Mouse (Mus musculus): ENCODE measurements around the gene Slco1c1.

Slco1c1 gene

GRCm38 (mm10) chr6:141523747-141524640 lies at the start of gene Slco1c1:
Slco1c1 (plus strand) TSS chr6:141524368.
- DNase-seq (ENCODE audit: low read depth) = no peak

DNA sequence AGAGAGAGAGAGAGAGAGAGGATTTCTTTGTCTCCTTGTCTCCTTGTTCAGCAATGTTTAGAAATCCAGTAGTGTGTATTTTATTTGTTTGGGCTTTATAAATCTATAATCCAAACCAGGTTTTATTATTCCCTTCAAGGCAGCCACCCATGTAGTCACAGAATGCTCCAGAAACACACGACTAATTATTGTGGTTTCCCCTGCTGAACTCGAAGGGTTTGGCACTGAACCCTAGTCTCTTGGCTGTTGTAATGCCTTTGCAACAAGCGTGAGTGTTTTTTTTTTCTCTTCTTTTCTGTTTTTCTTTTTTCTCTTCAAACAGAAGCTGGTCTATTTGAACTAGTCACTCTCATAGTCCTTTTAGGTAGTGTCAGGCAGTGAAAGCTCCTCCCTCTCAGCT lies 49.5 kb upstream of the Slco1c1 start:
- no peak for DNase-seq (ENCODE audit: low read depth)

DNA sequence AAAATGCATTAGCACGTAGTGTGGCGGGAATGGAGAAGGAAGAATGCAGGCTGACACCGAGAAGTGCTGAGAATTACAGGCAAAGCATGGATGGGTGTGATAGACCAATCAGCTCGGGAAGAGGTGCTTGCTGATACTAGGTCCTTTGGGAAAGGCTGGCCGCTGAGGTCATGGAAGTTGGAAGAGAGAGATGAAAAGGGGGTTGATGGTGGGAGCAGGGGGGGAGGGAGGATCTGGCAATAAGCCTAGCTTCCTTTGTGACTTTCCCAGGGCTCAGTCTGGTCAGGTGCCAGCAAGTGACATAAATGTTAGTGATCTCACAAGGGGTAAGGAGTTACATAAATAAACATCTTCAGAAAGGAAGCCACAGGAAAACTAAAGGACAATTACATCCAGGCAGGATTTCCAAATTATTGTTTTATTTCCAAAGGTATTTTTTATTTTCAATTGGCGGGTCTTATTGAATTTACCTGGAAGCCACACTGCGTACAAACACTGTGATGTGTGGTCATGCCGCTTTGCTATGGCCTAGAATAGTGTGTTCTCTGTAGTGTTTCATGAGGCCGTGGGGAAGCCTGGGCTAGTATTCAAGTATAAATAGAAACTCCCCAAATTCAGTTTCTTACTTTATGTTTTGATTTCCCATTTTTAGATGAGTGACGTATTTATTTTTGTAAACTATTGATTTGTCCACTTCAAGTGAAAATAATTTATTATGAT lies 38.7 kb upstream of the Slco1c1 start:
- no peak for DNase-seq (ENCODE audit: low read depth)

GRCm38 (mm10) chr6:141487266-141487665 lies 36.9 kb upstream of the Slco1c1 start:
- DNase-seq (ENCODE audit: low read depth) = no peak

- DNase-seq (ENCODE audit: low read depth) = no peak
Measured at GRCm38 (mm10) chr6:141488619-141489018, 35.5 kb upstream of the Slco1c1 start.

GRCm38 (mm10) chr6:141494909-141495308 lies 29.3 kb upstream of the Slco1c1 start:
- DNase-seq (ENCODE audit: low read depth) = no peak

DNA sequence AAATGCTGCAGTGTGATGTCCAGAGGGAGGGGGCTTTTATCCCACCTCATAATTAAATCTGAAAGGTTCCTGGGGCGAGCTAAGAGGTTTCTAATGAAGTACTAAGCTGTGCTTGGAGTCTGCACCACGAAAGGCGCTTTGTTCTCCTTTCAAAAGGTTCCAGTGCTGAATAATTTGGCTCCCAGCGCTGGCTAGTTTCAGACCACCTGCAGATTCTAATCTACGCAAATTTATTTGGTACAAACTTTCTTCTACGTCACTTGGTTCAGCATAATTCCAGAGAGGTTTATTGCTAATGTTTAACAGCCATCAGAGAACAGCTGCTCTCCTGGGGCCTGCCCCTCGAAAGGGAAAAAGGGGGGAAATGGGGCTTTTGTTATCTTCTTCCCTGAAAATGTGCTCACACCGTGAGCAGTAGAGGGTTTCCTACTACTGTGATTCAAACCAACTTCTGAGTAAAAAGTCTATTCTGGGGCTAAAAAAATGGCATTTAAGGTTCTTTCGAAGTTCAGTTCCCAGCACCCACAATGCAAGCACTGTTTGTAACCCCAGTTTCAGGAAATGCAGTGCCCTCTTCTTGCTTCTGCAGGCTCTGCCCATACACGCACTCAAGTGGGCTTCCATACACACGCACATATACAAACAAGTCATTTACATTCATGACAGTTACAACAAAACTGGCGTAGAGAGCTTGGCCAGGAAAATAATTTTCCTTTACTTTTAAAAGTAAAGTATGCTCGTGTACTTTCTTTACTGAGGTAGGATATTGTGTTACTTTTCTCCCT lies 28.3 kb upstream of the Slco1c1 start:
- DNase-seq (ENCODE audit: low read depth) = no peak

DNA sequence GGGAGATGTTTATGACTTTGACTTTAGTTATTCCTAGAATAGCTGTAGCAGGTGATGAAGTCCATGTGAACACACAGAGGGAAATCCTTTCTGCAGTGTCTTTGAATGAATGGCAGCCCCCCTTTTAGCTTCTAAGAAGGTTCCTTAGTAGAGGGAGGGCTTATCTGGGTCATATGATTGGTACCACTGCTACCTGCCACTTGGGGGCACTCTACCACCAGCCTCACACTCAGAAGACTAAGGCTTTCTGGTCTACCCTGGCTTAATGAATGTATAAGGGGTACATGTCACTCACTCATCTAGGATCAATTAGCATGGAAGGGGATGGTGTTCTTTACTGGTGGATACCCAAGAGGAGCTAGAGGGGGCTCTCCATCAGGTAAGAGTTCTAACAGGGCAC lies 24.7 kb upstream of the Slco1c1 start:
- no peak for DNase-seq (ENCODE audit: low read depth)

GRCm38 (mm10) chr6:141501171-141501570 lies 23.0 kb upstream of the Slco1c1 start:
- no peak for DNase-seq (ENCODE audit: low read depth)

DNA sequence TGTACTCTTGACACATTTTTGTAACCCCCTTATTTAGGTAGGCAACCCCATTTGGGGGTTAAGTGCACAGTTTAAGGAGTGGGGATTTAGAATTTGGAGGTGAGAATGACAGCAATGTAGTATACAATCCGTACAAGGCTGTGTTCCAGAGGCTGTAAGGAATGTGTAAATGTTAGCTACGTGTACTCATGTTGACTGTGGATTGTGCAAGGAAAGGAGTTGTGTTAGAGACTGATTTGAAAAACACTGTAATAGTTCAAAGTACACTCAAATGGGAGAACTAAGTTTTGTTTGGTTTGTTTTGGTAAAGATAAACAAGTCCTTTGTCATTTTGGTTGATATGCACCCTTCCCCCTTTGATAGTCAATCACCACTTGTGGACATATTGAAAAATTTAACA lies 1.6 kb upstream of the Slco1c1 start:
- no peak for DNase-seq (ENCODE audit: low read depth)

DNA sequence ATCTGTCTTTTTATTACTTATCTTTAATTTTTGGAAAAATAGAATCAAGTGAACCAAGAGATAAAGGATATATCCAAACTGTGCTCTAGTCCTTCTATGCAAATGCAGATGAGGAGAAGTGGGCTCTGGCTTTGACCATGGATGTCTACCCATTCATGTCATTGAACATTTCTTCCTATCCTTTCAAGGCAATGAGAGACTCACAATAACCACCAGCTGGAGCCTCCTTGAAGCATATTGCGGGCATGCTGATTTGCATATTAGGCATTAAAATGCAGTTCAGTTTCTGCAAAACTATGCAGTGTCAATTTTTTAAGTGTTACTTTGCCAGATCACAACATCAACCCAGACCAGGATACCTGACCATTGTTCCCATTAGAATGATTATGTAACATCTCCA lies 1.6 kb downstream of the Slco1c1 start:
- no peak for DNase-seq (ENCODE audit: low read depth)

DNA sequence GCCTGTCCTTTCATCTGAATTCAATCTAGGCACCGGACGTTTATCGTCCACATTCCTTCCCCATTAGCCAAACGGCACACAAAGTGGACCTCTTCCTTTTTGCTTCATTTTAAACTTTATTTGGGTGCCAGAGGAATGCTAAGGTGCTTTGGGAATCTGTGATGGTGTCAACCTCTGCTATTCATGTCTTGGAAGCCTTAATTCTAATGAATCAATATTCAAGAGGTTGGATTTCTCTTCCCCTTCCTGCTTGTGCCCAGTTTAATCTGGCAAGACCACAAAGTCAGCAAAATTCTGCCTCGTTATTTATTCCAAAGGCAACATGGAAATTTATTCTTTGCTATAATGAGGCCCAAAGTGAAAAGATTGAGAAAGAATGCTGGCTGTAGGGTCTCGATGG lies 6.7 kb downstream of the Slco1c1 start:
- DNase-seq (ENCODE audit: low read depth) = no peak

- no peak for DNase-seq (ENCODE audit: low read depth)
Measured at GRCm38 (mm10) chr6:141537298-141537697, 13.1 kb downstream of the Slco1c1 start.

DNA sequence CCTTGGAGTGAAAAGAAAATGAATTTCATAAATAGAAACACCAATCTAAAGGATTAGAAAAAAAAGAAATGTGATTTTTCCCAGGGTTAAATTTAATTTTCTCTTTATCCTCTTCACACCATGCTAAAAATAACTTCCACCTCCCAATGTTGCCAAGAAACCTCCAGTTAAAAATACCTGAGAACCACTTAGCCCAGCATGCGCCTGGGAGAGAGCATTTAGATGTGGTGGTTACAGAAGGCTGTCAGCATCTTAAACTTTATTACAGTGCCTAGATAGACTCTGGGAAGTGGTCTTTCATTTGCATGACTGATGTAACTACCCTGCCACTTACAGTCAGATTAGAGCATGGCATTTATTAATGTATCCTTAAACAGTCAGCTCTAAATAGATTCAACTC lies 17.0 kb downstream of the Slco1c1 start:
- DNase-seq (ENCODE audit: low read depth) = no peak

DNA sequence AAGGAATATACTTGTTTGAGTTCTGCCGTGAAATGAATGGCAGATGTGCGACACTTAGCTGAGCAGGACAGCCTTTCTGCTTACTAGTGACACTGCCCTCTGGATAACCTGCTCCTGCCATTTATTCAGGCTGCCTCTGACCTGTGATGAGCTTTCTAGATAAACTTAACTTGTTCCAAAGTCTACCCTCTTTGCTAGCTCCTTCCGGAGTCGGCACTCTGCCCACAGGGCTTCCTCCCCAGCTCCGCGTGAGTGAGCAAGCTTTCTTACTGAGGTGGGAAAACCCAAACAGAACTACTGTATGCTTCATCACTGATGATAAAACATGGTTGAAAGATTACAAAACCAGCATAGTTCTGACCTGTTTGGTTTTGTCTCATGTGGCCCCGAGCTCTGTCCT lies 19.2 kb downstream of the Slco1c1 start:
- no peak for DNase-seq (ENCODE audit: low read depth)

DNA sequence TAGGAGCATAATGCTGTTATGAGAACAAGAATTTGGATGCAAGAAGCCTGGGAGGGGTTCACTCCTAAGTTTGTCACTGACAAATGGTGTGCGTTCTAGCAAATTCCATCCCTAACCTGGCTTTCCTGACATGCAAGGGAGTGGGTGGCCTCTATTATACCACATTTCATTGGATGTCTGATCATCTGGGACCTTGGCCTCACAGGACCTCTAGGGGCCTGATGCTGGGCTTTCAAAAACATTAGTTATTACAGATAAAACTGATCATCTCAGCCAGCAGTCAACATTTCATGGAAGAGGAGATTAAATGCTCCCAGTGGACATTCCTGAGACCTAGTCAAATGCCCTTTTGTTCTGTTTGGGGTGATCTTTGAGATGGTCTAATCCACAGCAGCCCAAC lies 34.0 kb downstream of the Slco1c1 start:
- no peak for DNase-seq (ENCODE audit: low read depth)

DNA sequence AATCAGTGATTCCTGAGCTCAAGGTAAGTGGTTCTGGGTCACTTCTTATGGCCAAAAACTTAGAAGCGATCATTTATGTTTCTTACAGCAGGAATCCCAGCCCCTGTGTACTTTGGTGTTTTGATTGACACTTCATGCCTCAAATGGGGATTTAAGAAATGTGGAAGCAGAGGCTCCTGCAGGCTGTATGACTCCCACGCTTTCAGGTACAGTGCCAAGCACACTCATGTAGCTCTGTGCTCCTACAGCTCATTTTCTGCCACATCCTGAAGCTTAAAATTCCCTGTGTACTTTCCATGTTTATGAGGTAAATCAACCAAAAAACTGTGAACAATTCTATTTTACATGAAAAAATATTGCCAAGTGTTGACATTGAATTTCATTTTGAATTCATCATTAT lies 43.2 kb downstream of the Slco1c1 start:
- no peak for DNase-seq (ENCODE audit: low read depth)

DNA sequence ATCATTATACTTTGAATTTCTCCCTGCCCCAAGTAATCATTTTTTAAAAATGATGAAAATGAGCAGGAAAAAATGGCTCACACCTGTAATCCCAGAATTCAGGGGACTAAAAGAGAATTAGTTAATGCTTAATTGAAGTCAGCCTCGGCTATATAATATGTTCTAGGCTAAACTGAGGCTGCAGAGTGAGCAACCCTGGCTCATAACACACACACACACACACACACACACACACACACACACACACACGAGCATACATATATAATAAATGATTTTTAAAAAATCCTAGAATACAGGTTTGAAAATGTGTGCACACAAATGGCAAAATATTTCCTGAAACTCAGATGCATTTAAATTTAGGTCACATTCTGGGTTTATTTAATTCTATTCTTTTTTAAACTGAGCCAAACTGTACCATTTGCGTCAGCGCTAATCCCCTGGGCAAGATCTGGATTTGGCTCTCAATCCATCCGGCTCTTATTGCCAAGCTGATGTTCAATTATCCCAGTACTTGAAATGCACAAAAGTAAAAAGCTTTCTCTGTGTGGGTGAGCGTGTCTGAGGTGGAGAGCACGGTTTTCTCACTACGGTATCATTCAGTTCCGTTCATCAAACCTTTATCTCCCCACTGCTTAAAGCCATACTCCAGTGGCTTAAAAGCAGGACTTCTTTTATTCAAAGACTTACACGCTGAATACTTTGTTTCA lies 43.8 kb downstream of the Slco1c1 start:
- DNase-seq (ENCODE audit: low read depth) = no peak

DNA sequence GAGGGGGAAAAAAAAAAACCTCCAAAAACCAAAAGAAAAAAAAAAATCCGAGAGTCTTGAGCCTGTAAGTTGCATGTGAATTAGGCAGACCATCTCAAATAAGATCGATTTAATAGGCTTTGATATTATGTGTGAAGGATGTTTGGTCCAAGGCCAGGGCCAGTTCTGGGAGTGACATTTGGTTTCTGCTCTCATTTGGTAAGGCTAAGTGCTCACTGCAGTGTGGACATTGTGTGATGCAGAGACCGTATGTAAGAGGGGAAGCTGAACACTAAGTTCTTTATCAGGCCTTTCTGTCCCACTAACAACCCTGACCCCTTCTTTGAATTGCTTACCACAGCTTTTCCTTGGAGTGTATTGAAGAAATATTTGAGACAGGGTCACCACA lies 44.4 kb downstream of the Slco1c1 start:
- DNase-seq (ENCODE audit: low read depth) = no peak

DNA sequence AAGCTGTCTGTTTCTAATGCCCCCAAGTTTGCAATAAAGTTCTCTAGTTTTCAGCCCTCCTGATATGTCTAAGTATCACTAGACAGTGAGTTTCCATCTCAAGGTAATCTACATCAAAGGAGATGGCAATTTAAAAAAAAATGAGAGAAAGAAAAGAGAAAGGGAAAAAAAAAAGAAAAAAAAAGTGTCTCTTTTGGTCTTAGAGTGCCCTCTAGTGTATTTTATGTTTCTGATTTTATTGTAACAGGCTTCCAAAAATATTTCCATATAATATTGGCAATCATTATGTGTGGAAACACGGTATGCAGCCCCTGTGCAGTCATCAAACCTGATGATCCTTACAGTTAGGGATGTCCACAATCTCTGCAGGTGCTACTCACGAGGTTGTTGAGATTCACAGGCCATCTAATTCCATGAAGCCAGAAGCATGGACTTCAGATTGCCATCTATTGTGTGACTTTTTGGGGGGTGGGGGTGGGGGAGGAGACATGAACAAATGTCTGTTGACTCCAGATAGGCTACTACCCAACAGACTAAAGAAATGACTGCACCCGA lies 52.6 kb downstream of the Slco1c1 start:
- DNase-seq (ENCODE audit: low read depth) = no peak

DNA sequence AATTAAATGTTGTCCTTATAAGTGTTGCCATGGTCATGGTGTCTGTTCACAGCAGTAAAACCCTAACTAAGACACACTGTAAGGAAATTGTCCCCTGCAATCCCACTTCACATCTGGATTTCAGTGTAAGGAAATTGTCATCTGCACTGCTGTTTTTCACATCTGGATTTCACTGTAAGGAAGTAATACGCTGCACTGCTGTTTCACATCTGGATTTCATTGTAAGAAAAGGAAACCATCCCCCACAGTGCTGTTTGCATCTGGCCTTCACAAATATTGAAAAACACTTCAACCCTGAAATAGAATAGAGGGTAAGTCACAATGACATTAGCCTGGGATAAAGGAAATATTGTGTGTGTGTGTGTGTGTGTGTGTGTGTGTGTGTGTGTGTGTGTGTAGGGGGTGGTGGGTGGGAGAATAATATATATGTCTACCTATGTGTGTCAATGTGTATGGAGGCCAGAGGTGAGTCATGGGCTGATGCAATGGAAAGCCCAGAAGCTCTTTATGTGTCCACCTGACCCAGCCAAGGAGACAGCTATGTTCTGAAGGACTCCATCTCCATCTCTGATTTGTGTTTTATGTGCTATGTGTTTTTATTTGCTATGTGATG lies 60.7 kb downstream of the Slco1c1 start:
- DNase-seq (ENCODE audit: low read depth) = no peak

Measured in c-Kit-positive CD71-positive TER-119-negative erythroid progenitor cells, embryonic 14.5 days (primary cell).